Mouse (Mus musculus) T-cell, adult 66 days (primary cell): Measurements from ENCODE around the gene Catsperd. TPM values are rescaled to one million over a fixed set of nuclear protein-coding genes. Genes with fewer than 3 reads are reported as not detected.

Experiments used
- total RNA-seq, 2 experiments: library from RNA; stranded (reverse); gene quantifications; 3 replicates in 1 of 2; 4 replicates in 1 of 2; pipeline ENCODE4 v1.2.4; 2023

Gene Catsperd
- total RNA-seq, result 1 to 10 TPM; 1.0 to 1.1 TPM

GRCm38 (mm10) chr17:56627530-56628277 lies at the start of gene Catsperd:
TSS of gene Catsperd (plus strand) at chr17:56628143.

GRCm38 (mm10) chr17:56584257-56585130 lies 43.4 kb upstream of the Catsperd start, which contains the start of the genes Safb2 and Safb:
TSS of gene Safb2 (minus strand) at chr17:56584585.
TSS of gene Safb (plus strand) at chr17:56584825.

GRCm38 (mm10) chr17:56609452-56610171 lies 18.3 kb upstream of the Catsperd start, which contains the start of gene 2410015M20Rik:
TSS of gene 2410015M20Rik (minus strand) at chr17:56609771.

GRCm38 (mm10) chr17:56613236-56613844 lies 14.6 kb upstream of the Catsperd start, which contains the start of gene Rpl36:
TSS of gene Rpl36 (plus strand) at chr17:56613416.

GRCm38 (mm10) chr17:56626754-56627470 lies 1.0 kb upstream of the Catsperd start, which contains the start of gene Lonp1:
TSS of gene Lonp1 (minus strand) at chr17:56626887.

GRCm38 (mm10) chr17:56672941-56673646 lies 45.2 kb downstream of the Catsperd start, which contains the start of gene Ranbp3:
TSS of gene Ranbp3 (plus strand) at chr17:56673294.

Other genes starting within 250 kb of the Catsperd start
- 10 to 100 TPM; 18.2 to 22.8 TPM for gene Ptprs, start 151.7 kb upstream of the Catsperd start, total RNA-seq
- not detected for gene Znrf4, start 115.7 kb upstream of the Catsperd start, total RNA-seq
- 10 to 100 TPM; 10.7 to 14.3 TPM for gene Gm20219, start 73.8 kb upstream of the Catsperd start, total RNA-seq
- gene Safb2, start 43.6 kb upstream of the Catsperd start, total RNA-seq, result 100 to 1,000 TPM; 385 to 449 TPM
- gene Safb, start 43.3 kb upstream of the Catsperd start, total RNA-seq, result 100 to 1,000 TPM; 262 to 272 TPM
- gene 2410015M20Rik, start 18.4 kb upstream of the Catsperd start, total RNA-seq, result 100 to 1,000 TPM; 103 TPM
- 1,000 to 10,000 TPM; 1,772 to 1,818 TPM for gene Rpl36, start 14.7 kb upstream of the Catsperd start, total RNA-seq
- 10 to 100 TPM; 51.6 to 53.8 TPM for gene Lonp1, start 1.3 kb upstream of the Catsperd start, total RNA-seq
- 100 to 1,000 TPM; 106 to 112 TPM for gene Ranbp3, start 45.2 kb downstream of the Catsperd start, total RNA-seq
- gene Ndufa11, start 89.6 kb downstream of the Catsperd start, total RNA-seq, result 10 to 100 TPM; 57.0 to 73.3 TPM
- gene Vmac, start 89.9 kb downstream of the Catsperd start, total RNA-seq, result 10 to 100 TPM; 10.9 to 15.9 TPM
- gene Nrtn, start 129.4 kb downstream of the Catsperd start, total RNA-seq, result not detected
- 10 to 100 TPM; 57.0 to 57.2 TPM for gene Dus3l, start 136.6 kb downstream of the Catsperd start, total RNA-seq
- gene Prr22, start 142.1 kb downstream of the Catsperd start, total RNA-seq, result 1 to 10 TPM; 1.2 to 1.8 TPM
- gene Rfx2, start 202.9 kb downstream of the Catsperd start, total RNA-seq, result 10 to 100 TPM; 18.2 to 18.7 TPM
- gene Acsbg2, start 246.3 kb downstream of the Catsperd start, total RNA-seq, result not detected
- 1 to 10 TPM; 1.3 to 1.4 TPM for gene 1700061G19Rik, start 247.3 kb downstream of the Catsperd start, total RNA-seq